Mouse (Mus musculus) right cerebral cortex, postnatal 36 days (tissue): ENCODE results near the gene Tbx1.

Experiments
- DNase-seq, 2 experiments: peaks; one replicate each; pipeline ENCODE4 v3.0.0; 2022; ENCODE audit warnings: low spot score in 2 of 2, mixed read lengths in 1 of 2

Tbx1 gene

GRCm38 (mm10) chr16:18589804-18590790 is at the start of gene Tbx1:
TSS of gene Tbx1 (minus strand) at chr16:18590671.
- no peak for DNase-seq

GRCm38 (mm10) chr16:18639382-18639929 is 49.0 kb upstream of the Tbx1 start:
- no peak for DNase-seq

GRCm38 (mm10) chr16:18638396-18638795 is 47.9 kb upstream of the Tbx1 start:
- no peak for DNase-seq

GRCm38 (mm10) chr16:18636804-18637203 is 46.3 kb upstream of the Tbx1 start:
- DNase-seq, result no peak

DNA sequence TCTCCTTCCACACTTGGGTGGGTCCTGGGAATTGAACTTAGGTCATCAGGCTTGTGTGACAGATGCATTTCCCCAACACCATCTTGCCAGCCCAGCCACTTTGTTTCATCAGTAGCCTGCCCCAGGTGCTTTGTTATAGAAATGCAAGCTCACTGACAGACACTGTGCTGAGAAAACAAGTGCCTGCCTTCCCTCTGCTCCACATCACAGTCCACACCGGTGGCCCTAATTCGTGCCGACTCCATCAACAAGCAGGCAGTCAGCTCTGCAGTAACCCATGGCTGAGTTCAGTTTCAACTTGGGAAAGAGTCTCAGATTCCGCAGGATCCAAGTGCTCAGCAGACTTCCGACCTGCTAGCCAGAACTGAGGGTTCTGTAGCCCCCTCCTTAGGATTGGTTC is 45.9 kb upstream of the Tbx1 start:
- no peak for DNase-seq

DNA sequence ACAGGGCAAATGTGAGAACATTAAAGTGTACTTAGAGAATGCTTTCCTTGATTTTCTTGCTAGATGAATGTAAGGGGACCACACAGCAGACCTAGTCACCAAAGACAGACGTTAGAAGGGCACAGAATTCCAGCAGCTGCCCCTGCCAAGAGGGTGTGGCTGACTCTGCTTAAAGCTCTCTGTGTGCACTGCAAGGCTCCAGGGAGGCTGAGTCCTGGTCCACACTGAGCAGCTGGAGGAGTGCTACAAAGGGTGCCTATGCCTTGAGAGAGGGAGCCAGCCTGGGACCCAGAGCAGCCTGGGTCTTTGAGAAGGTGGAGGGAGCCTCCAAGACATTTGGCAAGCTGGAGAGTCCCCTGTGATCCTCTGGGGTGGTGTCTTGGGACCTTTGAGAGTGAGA is 42.9 kb upstream of the Tbx1 start:
- no peak for DNase-seq

GRCm38 (mm10) chr16:18632816-18633215 is 42.3 kb upstream of the Tbx1 start:
- no peak for DNase-seq

GRCm38 (mm10) chr16:18632059-18632458 is 41.6 kb upstream of the Tbx1 start:
- DNase-seq, result no peak

GRCm38 (mm10) chr16:18631141-18631540 is 40.7 kb upstream of the Tbx1 start:
- DNase-seq, result no peak

DNA sequence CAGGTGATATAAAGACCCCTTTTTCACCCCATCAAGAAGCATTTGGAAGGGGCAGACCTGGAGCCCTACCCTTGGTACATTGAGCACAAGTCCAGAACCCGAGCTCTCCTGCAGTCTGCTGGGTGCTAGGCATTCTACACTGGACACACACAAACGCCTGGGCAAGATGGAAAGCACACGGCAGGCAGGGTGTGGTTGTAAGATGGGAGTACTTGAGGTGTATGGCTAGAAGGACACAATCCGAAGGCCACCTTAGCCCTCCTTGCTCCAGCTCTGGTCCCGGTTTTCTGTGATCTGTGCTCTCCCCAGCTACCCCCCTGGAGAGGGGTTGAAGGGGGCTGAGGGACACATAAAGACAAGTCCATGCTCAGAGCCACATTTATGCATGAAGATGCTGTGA is 39.8 kb upstream of the Tbx1 start:
- no peak for DNase-seq

DNA sequence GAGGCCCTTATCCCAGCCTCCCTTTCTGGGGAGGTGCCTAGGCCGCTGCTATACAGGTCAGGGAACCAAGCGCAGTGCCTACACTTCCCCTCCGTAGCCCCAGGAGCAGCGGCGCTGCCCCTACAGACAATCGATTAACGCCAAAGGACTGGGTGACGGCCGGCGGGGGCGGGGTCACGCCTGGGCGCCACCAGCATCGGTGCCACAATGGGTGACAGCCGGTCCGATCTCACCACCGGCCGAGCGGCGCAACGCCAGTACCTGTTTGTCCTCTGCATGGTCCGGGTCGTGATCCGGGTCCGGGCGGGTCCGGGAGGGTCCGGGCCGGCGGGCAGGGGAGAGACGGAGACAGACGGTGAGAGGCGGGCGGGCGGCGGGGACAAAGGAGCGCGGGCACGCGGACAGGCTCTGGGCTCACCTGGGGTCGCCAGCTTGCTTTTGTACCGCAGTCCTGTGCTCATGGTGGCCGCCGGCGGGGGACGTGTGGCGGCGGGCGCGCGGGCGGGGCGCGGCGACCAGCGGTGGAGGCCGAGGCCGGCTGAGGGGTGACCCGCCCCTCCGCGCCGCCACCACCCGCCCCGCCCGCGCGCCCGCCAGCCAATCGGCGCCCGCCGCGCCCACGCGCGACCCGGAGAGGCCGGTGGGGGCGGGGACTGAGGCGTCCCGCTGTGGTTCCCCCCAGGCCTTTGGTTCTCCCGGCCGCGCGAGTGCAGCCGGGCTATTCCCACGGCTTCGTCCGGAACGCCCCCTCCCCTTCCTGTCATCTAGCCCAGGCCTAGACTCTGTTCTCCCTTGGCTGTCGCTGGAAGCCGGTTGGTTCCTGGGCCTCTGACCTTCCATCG is 39.1 kb upstream of the Tbx1 start, which contains the start of gene Sept5:
TSS of gene Sept5 (minus strand) at position 565 of the 842 bp plus-strand sequence.
- no peak for DNase-seq

- DNase-seq, result no peak
These were observed 38.5 kb upstream of the Tbx1 start for GRCm38 (mm10) chr16:18628948-18629340.

- no peak for DNase-seq
These were observed 37.9 kb upstream of the Tbx1 start for GRCm38 (mm10) chr16:18628206-18628947.

- DNase-seq, result no peak
These were observed 36.7 kb upstream of the Tbx1 start for GRCm38 (mm10) chr16:18627163-18627562.

DNA sequence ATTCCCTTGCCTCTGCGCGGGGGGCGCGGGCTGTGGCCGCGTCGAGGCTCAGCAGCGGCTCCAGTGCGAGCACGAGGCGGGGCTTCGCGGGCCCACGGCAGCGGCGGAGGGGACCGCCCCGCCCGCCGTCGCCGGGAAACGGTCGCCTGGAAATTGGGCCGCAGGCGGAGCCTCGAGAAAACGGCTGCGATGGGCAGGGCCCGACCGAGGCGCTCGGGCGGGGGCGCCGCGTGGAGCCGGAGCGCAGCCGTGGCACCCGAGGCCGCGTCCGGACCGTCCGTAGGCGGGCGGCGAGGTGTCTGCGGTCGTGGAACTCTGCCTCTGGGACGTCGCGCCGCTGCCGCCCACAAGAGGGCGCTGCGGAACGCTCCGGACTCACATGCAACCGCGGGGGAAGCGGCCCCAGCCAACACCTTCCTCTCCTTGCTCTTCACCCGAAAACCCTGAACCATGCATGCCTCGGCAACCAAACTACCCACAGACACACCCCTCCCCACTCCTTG is 36.0 kb upstream of the Tbx1 start, which contains the start of gene Gm49601:
TSS of gene Gm49601 (minus strand) at position 52 of the 503 bp plus-strand sequence.
- DNase-seq, result peak; percentile 84 to 85

DNA sequence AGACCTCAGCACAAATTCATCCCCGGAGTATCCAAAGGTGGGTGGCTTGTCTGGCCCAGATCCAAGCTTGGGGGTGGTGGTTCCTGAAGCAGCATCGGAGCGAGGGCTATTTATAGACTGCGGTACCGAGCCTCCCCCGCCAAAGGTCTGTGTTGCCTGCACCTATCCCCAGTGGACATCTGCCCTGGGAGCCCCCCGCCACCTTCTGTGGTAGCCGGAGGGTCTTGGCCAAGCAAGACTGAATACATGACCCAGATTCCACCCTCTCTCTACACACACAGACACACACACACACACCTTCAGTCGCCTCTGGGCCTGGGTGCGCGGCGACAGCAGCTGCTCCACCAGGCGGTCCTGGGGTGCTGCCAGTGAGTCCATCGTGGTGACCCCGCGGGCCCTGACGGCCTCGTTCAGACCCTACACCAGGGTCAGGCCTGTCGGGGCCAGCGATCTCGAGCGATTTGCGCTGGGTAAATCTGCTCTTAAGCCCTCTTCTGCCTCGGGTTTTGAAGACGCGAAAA is 35.4 kb upstream of the Tbx1 start:
- DNase-seq, result peak; percentile 74 to 78

- DNase-seq, result no peak
These were observed 34.6 kb upstream of the Tbx1 start for GRCm38 (mm10) chr16:18625097-18625496.

- DNase-seq, result no peak
These were observed 34.2 kb upstream of the Tbx1 start for GRCm38 (mm10) chr16:18624641-18625040.

DNA sequence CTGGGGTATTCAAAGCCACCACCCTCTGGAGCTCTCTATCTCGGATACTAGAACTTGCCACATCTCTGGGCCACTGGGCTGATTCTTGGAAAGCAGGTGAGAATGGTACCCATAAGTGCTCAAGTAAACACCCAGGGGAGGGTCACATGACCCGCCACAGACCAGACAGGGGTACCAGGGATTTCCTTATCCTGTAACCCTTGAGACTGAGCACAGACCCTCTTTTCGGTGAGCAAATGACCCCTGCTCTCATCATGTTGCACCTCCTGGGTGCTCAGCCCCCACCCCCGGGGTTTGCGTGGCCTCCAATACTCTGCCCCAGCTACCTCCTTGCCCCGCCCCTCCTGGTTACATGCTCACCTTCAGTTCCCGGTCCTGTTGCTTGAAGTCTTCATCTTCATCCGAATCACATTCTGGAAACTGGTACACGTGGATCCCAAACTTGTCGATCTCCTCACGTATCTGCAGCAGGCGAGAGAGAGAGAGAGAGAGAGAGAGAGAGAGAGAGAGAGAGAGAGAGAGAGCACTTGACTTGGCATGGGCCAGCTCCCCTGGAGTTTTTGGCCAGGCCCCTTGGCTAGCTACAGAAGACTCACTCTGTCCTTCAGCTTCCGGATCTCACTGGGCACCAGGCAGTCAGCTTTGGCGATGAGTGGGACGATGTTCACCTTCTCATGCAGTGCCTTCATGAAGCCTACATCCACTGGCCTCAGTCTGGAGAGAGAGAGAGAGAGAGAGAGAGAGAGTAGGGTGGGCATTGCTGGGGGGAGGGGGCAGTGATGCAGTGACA is 33.5 kb upstream of the Tbx1 start:
- DNase-seq, result no peak
